Mouse (Mus musculus): ENCODE results near the gene Tekt4. TPM values are rescaled to one million over a fixed set of nuclear protein-coding genes. Genes with fewer than 3 reads are reported as not detected.

Tekt4 gene
- polyA plus RNA-seq, 1 experiment: 1.1 TPM

Other genes with a start within 250 kb of the Tekt4 start
- gene Gnptg, start 214.5 kb upstream of the Tekt4 start, polyA plus RNA-seq (2012; rRNA removed): 126 and 128 TPM in 2 replicates
- gene Tsr3, start 214.4 kb upstream of the Tekt4 start, polyA plus RNA-seq (2012; rRNA removed): 33.9 and 41.4 TPM in 2 replicates
- gene Baiap3, start 198.3 kb upstream of the Tekt4 start, polyA plus RNA-seq (2012; rRNA removed): 12.5 and 18.6 TPM in 2 replicates
- 265 and 295 TPM in 2 replicates for gene Ube2i, start 180.0 kb upstream of the Tekt4 start, polyA plus RNA-seq (2012; rRNA removed)
- not detected in 2 replicates for gene Prss34, start 156.2 kb upstream of the Tekt4 start, polyA plus RNA-seq (2012; rRNA removed)
- gene Prss28, start 146.0 kb upstream of the Tekt4 start, polyA plus RNA-seq (2012; rRNA removed): not detected in 2 replicates
- not detected in 2 replicates for gene Prss29, start 136.0 kb upstream of the Tekt4 start, polyA plus RNA-seq (2012; rRNA removed)
- not detected in 2 replicates for gene Tpsab1, start 109.1 kb upstream of the Tekt4 start, polyA plus RNA-seq (2012; rRNA removed)
- gene Tpsb2, start 88.3 kb upstream of the Tekt4 start, polyA plus RNA-seq (2012; rRNA removed): not detected in 2 replicates
- gene Tpsg1, start 85.3 kb upstream of the Tekt4 start, polyA plus RNA-seq (2012; rRNA removed): not detected in 2 replicates
- gene Cacna1h, start 20.8 kb upstream of the Tekt4 start, polyA plus RNA-seq (2012; rRNA removed): 72.9 and 77.0 TPM in 2 replicates
- 0.08 and 0.11 TPM in 2 replicates for gene Sstr5, start 42.7 kb downstream of the Tekt4 start, polyA plus RNA-seq (2012; rRNA removed)
- gene Sox8, start 116.1 kb downstream of the Tekt4 start, polyA plus RNA-seq (2012; rRNA removed): 41.2 and 43.2 TPM in 2 replicates
- 17.1 and 18.3 TPM in 2 replicates for gene Lmf1, start 124.5 kb downstream of the Tekt4 start, polyA plus RNA-seq (2012; rRNA removed)